13 mouse cellular contexts compared by ENCODE assay signal in the genomic region with DNA sequence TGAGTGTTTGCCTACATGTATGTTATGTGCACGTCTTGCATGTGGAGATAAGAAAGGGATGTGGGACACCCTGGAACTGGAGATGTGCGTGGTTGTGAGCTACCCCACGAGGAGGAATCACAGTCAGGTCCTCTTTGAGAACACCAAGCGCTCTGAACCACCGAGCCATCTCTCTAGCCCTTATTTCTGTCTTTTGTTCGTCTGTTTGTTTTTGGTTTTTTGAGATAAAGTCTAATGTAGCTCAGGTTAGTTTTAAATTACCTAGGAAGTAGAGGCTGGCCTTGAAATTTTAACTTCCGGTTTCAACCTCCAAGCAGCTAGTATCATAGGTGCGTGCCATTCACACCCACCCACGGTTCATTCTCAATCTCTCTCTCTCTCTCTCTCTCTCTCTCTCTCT. TPM values are rescaled to one million over a fixed set of nuclear protein-coding genes. Genes with fewer than 3 reads are reported as not detected.
A peak's percentile ranks its signal among the peaks of the same experiment; 100 is the strongest.
DNase-seq lines count a peak whose midpoint lies in the region; ATAC-seq and TF ChIP-seq lines count a peak whose summit lies in the region.
"Had no signal": no experiment of that assay in that cellular context is flagged by ENCODE, and none has a peak within 500 bp of the region (broad histone marks: within the 10 kb centered on the region; RNA-seq: fewer than 3 reads in every experiment).

No protein-coding gene starts in this region.

- no peaks in the 10 kb centered on the region for H3K9me3 ChIP-seq in CH12.LX (replicated peaks; ENCODE audit: low read length)
- H3K9me3 ChIP-seq: embryonic facial prominence, embryonic 10.5 days; forebrain, embryonic 13.5 days; megakaryocyte, embryonic 14.5 days; midbrain, embryonic 15.5 days had no signal

- no peak for TF ChIP-seq EP300 in CH12.LX (IDR thresholded peaks at IDR 0.05; ENCODE audit: low read length)

- no peak for ATAC-seq in erythroid progenitor cell, adult 5-6 weeks (replicated peaks; ENCODE audit: low FRiP score, poor library complexity, severe bottlenecking)
- ATAC-seq: midbrain, embryonic 15.5 days had no signal

- TF ChIP-seq POLR2A in spleen, adult 2 months (IDR thresholded peaks at IDR 0.05; ENCODE audit: low read depth, low read length): no peak
- TF ChIP-seq POLR2A in CH12.LX (IDR thresholded peaks at IDR 0.05; ENCODE audit: low read depth, low read length): no peak

- no peak for TF ChIP-seq RAD21 in CH12.LX (IDR thresholded peaks at IDR 0.05; ENCODE audit: low read depth, low read length)

- TF ChIP-seq CTCF in spleen, adult 2 months (IDR thresholded peaks at IDR 0.05; ENCODE audit: extremely low read depth, insufficient read depth, insufficient read length, insufficient replicate concordance): no peak
- TF ChIP-seq CTCF in CH12.LX (conservative IDR thresholded peaks at IDR 0.05 in 1 of 2, IDR thresholded peaks at IDR 0.05 in 1 of 2; ENCODE audit: low read depth in 2 of 2, low read length in 2 of 2): no peak

- WGBS in spleen, adult 2 months: 70% methylated on average over 9 of the region's 9 CpGs

- H3K27ac ChIP-seq in spleen, adult 2 months (ENCODE audit: insufficient read depth, low read length): peak overlapping the region; percentile 46; the same call in 1 of the 2 replicates
- H3K27ac ChIP-seq in CH12.LX (ENCODE audit: insufficient read depth, low read depth): no peak overlapping the region
- H3K27ac ChIP-seq: embryonic facial prominence, embryonic 10.5 days; layer of hippocampus, adult 2 months; midbrain, embryonic 15.5 days had no signal

- in situ Hi-C loops in CH12.LX (cut with MboI; ENCODE audit: low pct_ligation_motif_present, low pct_unique_long_range_greater_than_20kb, low sequenced_read_pairs): no loop called here

- no peak overlapping the region for H3K4me3 ChIP-seq in spleen, adult 2 months (ENCODE audit: extremely low read depth, insufficient read depth, insufficient read length)
- no peak overlapping the region for H3K4me3 ChIP-seq in CH12.LX (replicated peaks in 1 of 3; ENCODE audit: low read depth in 2 of 3, low read length in 2 of 3, poor library complexity in 1 of 3)
- H3K4me3 ChIP-seq: embryonic facial prominence, embryonic 10.5 days; forebrain, embryonic 13.5 days; layer of hippocampus, adult 2 months; megakaryocyte, embryonic 14.5 days; midbrain, embryonic 15.5 days had no signal

- peaks cover 62% of the 10 kb centered on the region for H3K79me2 ChIP-seq in CH12.LX (replicated peaks; ENCODE audit: control insufficient read depth, extremely low read depth, insufficient read depth, poor library complexity, severe bottlenecking)

- no peaks in the 10 kb centered on the region for H3K27me3 ChIP-seq in spleen, adult 2 months (ENCODE audit: control insufficient read depth, insufficient read depth, low read length)
- H3K27me3 ChIP-seq in CH12.LX (replicated peaks): no peaks in the 10 kb centered on the region
- H3K27me3 ChIP-seq in splenic B cell, adult 2 months (ENCODE audit: control insufficient read depth, insufficient read depth, low read length, poor library complexity, severe bottlenecking): no peaks in the 10 kb centered on the region
- H3K27me3 ChIP-seq: forebrain, embryonic 13.5 days; megakaryocyte, embryonic 14.5 days; midbrain, embryonic 15.5 days had no signal

- H3K4me2 ChIP-seq in CH12.LX (ENCODE audit: insufficient read depth, low read depth, poor library complexity, severe bottlenecking): peak overlapping the region; percentile 11; the same call in 1 of the 2 replicates
- H3K4me2 ChIP-seq: forebrain, embryonic 13.5 days; midbrain, embryonic 15.5 days had no signal

- H3K9ac ChIP-seq in CH12.LX (ENCODE audit: insufficient read depth, low read depth): no peak overlapping the region
- H3K9ac ChIP-seq: forebrain, embryonic 13.5 days; midbrain, embryonic 15.5 days had no signal

- no peak for DNase-seq in spleen, adult 2 months (ENCODE audit: low read depth in 1 of 2, low spot score in 2 of 2)
- no peak for DNase-seq in spleen, postnatal 4 days (ENCODE audit: low spot score in 2 of 2)
- no peak for DNase-seq in CH12.LX (ENCODE audit: extremely low read depth)
- DNase-seq in induced T-regulatory cell, adult 2 months (ENCODE audit: low read depth): peak; percentile 80
- peak; percentile 32 for DNase-seq in splenic B cell, adult 2 months (ENCODE audit: low read depth, low spot score)
- no peak for DNase-seq in retina, postnatal 1 day

- H3K36me3 ChIP-seq in spleen, adult 2 months (ENCODE audit: control insufficient read depth, insufficient read depth, low read length): no peaks in the 10 kb centered on the region
- H3K36me3 ChIP-seq in CH12.LX (replicated peaks in 1 of 2; ENCODE audit: control insufficient read depth in 1 of 2, insufficient read depth in 1 of 2, low read length in 1 of 2): peaks cover 49 to 80% of the 10 kb centered on the region in 2 experiments
- no peaks in the 10 kb centered on the region; the same call in 1 of the 2 replicates for H3K36me3 ChIP-seq in splenic B cell, adult 2 months (ENCODE audit: control insufficient read depth, insufficient read depth, low read length, poor library complexity, severe bottlenecking)
- H3K36me3 ChIP-seq: midbrain, embryonic 15.5 days had no signal

- H3K4me1 ChIP-seq in spleen, adult 2 months (ENCODE audit: control insufficient read depth, insufficient read depth, insufficient read length): no peaks in the 10 kb centered on the region
- peaks cover 6 to 31% of the 10 kb centered on the region in 2 experiments; a peak in 3 of 4 replicates for H3K4me1 ChIP-seq in CH12.LX (ENCODE audit: control insufficient read depth in 1 of 2, insufficient read depth in 2 of 2)
- H3K4me1 ChIP-seq: embryonic facial prominence, embryonic 10.5 days; forebrain, embryonic 13.5 days; midbrain, embryonic 15.5 days had no signal

- dilution Hi-C loops in CH12.LX (cut with MboI; ENCODE audit: extremely low pct_ligation_motif_present, extremely low pct_unique_long_range_greater_than_20kb, low sequenced_read_pairs): no loop called here

TF ChIP-seq in CH12.LX, 34 proteins besides CTCF, POLR2A, EP300 and RAD21:
- TF ChIP-seq ZKSCAN1 (IDR thresholded peaks at IDR 0.05; ENCODE audit: borderline replicate concordance, low read depth, low read length) (no peak), MEF2A (IDR thresholded peaks at IDR 0.05; ENCODE audit: borderline replicate concordance, low read depth, low read length) (no peak), E2F4 (IDR thresholded peaks at IDR 0.05; ENCODE audit: insufficient replicate concordance, low read depth, low read length) (no peak), IRF4 (IDR thresholded peaks at IDR 0.05; ENCODE audit: low read depth, low read length) (no peak), KAT2A (IDR thresholded peaks at IDR 0.05; ENCODE audit: insufficient replicate concordance, low read length) (no peak), USF2 (conservative IDR thresholded peaks at IDR 0.05; ENCODE audit: low read depth, low read length) (no peak), NRF1 (IDR thresholded peaks at IDR 0.05; ENCODE audit: low read depth, low read length) (no peak), SIN3A (IDR thresholded peaks at IDR 0.05; ENCODE audit: low read length) (no peak), CHD2 (IDR thresholded peaks at IDR 0.05; ENCODE audit: low read length) (no peak), CHD1 (IDR thresholded peaks at IDR 0.05; ENCODE audit: low read depth, low read length) (no peak), BHLHE40 (IDR thresholded peaks at IDR 0.05; ENCODE audit: low read depth, low read length) (no peak), ZNF384 (IDR thresholded peaks at IDR 0.05; ENCODE audit: low read depth, low read length) (no peak), UBTF (IDR thresholded peaks at IDR 0.05; ENCODE audit: low read depth, low read length) (no peak)
TF ChIP-seq in CH12.LX: peak in this region for 0.

RNA-seq across cellular contexts. Expression of a gene that starts 26.7 kb away (rescaled TPM):
- polyA plus RNA-seq in spleen, adult 2 months (2012; rRNA removed): 30.3 and 35.3 TPM in 2 replicates
- total RNA-seq in CH12.LX (2012; rRNA removed) (12.8 and 19.2 TPM in 2 replicates), CH12.LX (2014; rRNA removed) (23.5 TPM in 2 replicates)
- polyA plus RNA-seq in CH12.LX (2012; ENCODE audit: insufficient read length, low read depth): 15.8 and 20.9 TPM in 2 replicates
- total RNA-seq in erythroid progenitor cell, adult 5-6 weeks (2015; ENCODE audit: low replicate concordance): 62.7 and 90.5 TPM in 2 replicates
- total RNA-seq in erythroid progenitor cell, adult 5-6 weeks (2017; ENCODE audit: low replicate concordance): 107 and 117 TPM in 2 replicates

RNA-seq across cellular contexts. Expression of a gene that starts 34.7 kb away (rescaled TPM):
- 1.1 TPM in 2 replicates for polyA plus RNA-seq in spleen, adult 2 months (2012; rRNA removed)
- total RNA-seq in CH12.LX (2012; rRNA removed) (1.4 and 2.7 TPM in 2 replicates), CH12.LX (2014; rRNA removed) (2.8 and 3.1 TPM in 2 replicates)
- polyA plus RNA-seq in CH12.LX (2012; ENCODE audit: insufficient read length, low read depth): 1.0 and 1.1 TPM in 2 replicates
- total RNA-seq in erythroid progenitor cell, adult 5-6 weeks (2015; ENCODE audit: low replicate concordance): 8.8 and 11.5 TPM in 2 replicates
- total RNA-seq in erythroid progenitor cell, adult 5-6 weeks (2017; ENCODE audit: low replicate concordance): 16.0 and 17.9 TPM in 2 replicates
- total RNA-seq: neutrophil, adult 5-6 weeks had no signal

RNA-seq across cellular contexts. Expression of a gene that starts 48.5 kb away (rescaled TPM):
- 6.4 and 7.0 TPM in 2 replicates for polyA plus RNA-seq in spleen, adult 2 months (2012; rRNA removed)
- 6.3 and 7.5 TPM in 2 replicates for total RNA-seq in CH12.LX (2012; rRNA removed)
- 3.8 and 5.2 TPM in 2 replicates for total RNA-seq in CH12.LX (2014; rRNA removed)
- 4.8 and 6.0 TPM in 2 replicates for polyA plus RNA-seq in CH12.LX (2012; ENCODE audit: insufficient read length, low read depth)
- total RNA-seq in erythroid progenitor cell, adult 5-6 weeks (2015; ENCODE audit: low replicate concordance): 17.3 and 19.7 TPM in 2 replicates
- total RNA-seq in erythroid progenitor cell, adult 5-6 weeks (2017; ENCODE audit: low replicate concordance): 7.2 and 11.9 TPM in 2 replicates

Comparison
In these comparisons a context has a peak if more than half of its experiments do, and no peak if none do; other contexts are left out.
1. DNase-seq: peak in induced T-regulatory cell, adult 2 months (single experiment) and splenic B cell, adult 2 months (single experiment); none in spleen, adult 2 months (0 of 2), spleen, postnatal 4 days (0 of 2), CH12.LX (single experiment) and retina, postnatal 1 day (single experiment).